Mouse (Mus musculus) hindbrain, embryonic 14.5 days (tissue): ENCODE data around the gene Slc43a2. TPM values are rescaled to one million over a fixed set of nuclear protein-coding genes. Genes with fewer than 3 reads are reported as not detected.
"Not testable (repeated sequence)": the region's sequence is repeated elsewhere in the genome, so short reads cannot be mapped to it uniquely, and the experiment has no call there.

Source experiments
- ATAC-seq: fragments of 200-750 bp; cut with Nextera tagmentation; 2 replicates; pipeline ENCODE4 v1.8.0; 2017; ENCODE audit warnings: moderate number of reproducible peaks, mild to moderate bottlenecking, moderate TSS enrichment, moderate library complexity; ENCODE audit not compliant: low FRiP score
- DNase-seq: peaks from one replicate; pipeline ENCODE4 v3.0.0-alpha.2; 2015; ENCODE audit warnings: low spot score
- H3K27ac ChIP-seq: fragments of 300-500 bp; sonication (generic); 2 replicates; pipeline ENCODE4 v1.5.1; 2014; ENCODE audit warnings: mild to moderate bottlenecking, moderate library complexity
- H3K27me3 ChIP-seq: fragments of 300-500 bp; sonication (generic); 2 replicates; pipeline ENCODE4 v1.6.1; 2014; ENCODE audit warnings: mild to moderate bottlenecking, low read length, mixed read lengths; ENCODE audit not compliant: control insufficient read depth, insufficient read depth
- H3K36me3 ChIP-seq: fragments of 300-500 bp; sonication (generic); replicated peaks from 2 replicates; pipeline ENCODE4 v1.6.1; 2014; ENCODE audit not compliant: control insufficient read depth, insufficient read depth
- H3K4me1 ChIP-seq: fragments of 300-500 bp; sonication (generic); replicated peaks from 2 replicates; pipeline ENCODE4 v1.6.1; 2014; ENCODE audit warnings: antibody characterized with exemption, low read length, mixed read lengths; ENCODE audit not compliant: control insufficient read depth, insufficient read depth
- H3K4me2 ChIP-seq: fragments of 300-500 bp; sonication (generic); replicated peaks from 2 replicates; pipeline ENCODE4 v1.6.1; 2014; ENCODE audit warnings: mild to moderate bottlenecking, moderate library complexity
- H3K4me3 ChIP-seq: fragments of 300-500 bp; sonication (generic); replicated peaks from 2 replicates; pipeline ENCODE4 v1.5.1; 2014; ENCODE audit warnings: mild to moderate bottlenecking, low read length
- H3K9ac ChIP-seq: fragments of 300-500 bp; sonication (generic); 2 replicates; pipeline ENCODE4 v1.6.1; 2014
- H3K9me3 ChIP-seq: fragments of 300-500 bp; sonication (generic); 2 replicates; pipeline ENCODE4 v1.6.1; 2016; ENCODE audit warnings: low read length; ENCODE audit not compliant: control insufficient read depth
- WGBS: fragments of 180-500 bp; shearing (Covaris S2); extraction: QIAGEN DNeasy Blood & Tissue Kit; methylation state at CpG from one replicate; pipeline ENCODE4 v1.1.7; 2014; 5-methylcytosine and 5-hydroxymethylcytosine counted together
- polyA plus RNA-seq: library from polyadenylated mRNA; unstranded; fragments of >200 nt; fragmentation: Nextera tagmentation; extraction: Ambion mirVana; gene quantifications from 2 replicates; pipeline ENCODE4 v1.2.1, GENCODE M21; 2014

Slc43a2 gene
- polyA plus RNA-seq, 1 experiment from 2014 or later: 15.2 TPM

DNA sequence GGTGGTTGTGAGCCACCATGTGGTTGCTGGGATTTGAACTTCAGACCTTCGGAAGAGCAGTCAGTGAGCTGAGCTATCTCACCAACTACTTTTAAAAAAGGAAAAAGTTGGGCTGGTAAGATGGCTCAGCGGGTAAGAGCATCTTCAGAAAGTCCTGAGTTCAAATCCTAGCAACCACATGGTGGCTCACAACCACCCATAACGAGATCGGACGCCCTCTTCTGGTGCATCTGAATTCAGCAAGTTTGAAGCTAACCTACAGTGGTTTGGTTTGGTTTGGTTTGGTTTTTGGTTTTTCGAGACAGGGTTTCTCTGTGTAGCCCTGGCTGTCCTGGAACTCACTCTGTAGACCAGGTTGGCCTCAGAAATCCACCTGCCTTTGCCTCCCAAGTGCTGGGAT lies 24.5 kb downstream of the Slc43a2 start:
- 0 out of 2 replicates have a peak, but pooled peaks cover 12% of the 10 kb centered on the region for H3K4me1 ChIP-seq
- ATAC-seq, DNase-seq, H3K9me3 ChIP-seq, H3K4me2 ChIP-seq, H3K9ac ChIP-seq, H3K27ac ChIP-seq, H3K4me3 ChIP-seq, H3K27me3 ChIP-seq: not testable (repeated sequence)
- 95% methylated on average over 6 of the region's 6 CpGs for WGBS
- peaks cover 23% of the 10 kb centered on the region for H3K36me3 ChIP-seq

DNA sequence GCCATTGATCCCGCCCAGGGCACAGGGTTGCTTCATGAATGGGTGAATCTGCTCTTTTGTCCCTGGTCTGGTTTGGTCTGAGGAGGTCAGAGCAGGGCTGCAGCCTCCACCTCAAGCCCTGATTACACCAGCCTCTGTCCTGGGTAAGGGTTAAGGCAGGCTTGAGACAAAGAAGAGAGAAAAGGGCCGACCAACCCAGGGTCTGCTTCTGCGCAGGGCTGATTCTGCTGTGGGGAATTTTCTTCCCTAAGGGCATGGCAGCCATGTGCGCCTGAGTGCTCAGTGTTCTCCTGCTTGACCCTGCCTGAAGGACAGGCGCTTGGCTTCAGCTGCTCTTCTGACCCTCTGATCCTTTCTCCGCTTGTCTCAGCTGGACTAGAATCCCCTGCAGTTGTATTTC lies 25.6 kb downstream of the Slc43a2 start:
- peaks cover 30% of the 10 kb centered on the region for H3K36me3 ChIP-seq
- H3K4me1 ChIP-seq: 0 out of 2 replicates have a peak, but pooled peaks cover 6% of the 10 kb centered on the region
- ATAC-seq: no peak
- no peaks in the 10 kb centered on the region for H3K9me3 ChIP-seq
- no peak for DNase-seq
- no peak overlapping the region for H3K27ac ChIP-seq
- WGBS: 75% methylated on average over 6 of the region's 6 CpGs
- no peak overlapping the region for H3K9ac ChIP-seq
- no peak overlapping the region for H3K4me3 ChIP-seq
- no peaks in the 10 kb centered on the region for H3K27me3 ChIP-seq
- H3K4me2 ChIP-seq: no peak overlapping the region

DNA sequence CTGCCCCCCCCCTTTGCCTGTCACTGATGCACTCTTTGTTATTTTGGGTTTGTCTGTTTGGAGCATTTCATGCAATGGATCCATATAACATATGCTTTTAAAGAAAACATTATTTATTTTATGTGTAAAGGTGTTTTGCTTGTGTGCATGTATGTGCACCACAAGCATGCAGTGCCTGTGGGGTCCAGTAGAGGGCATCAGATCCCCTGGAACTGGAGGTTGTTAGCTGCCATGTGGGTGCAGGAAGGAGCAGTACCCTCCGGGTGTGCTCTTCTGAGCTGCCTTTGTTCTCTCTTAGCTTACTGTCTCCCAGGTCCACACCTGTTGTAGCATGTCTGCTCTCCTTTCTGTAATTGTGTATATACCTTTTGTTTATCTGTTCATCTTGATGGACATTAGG lies 26.6 kb downstream of the Slc43a2 start:
- peaks cover 40% of the 10 kb centered on the region for H3K36me3 ChIP-seq
- DNase-seq (no peak), ATAC-seq (no peak)
- no peaks in the 10 kb centered on the region for H3K4me1 ChIP-seq
- no peak overlapping the region for H3K27ac ChIP-seq
- no peak overlapping the region for H3K9ac ChIP-seq
- no peaks in the 10 kb centered on the region for H3K9me3 ChIP-seq
- no peak overlapping the region for H3K4me3 ChIP-seq
- WGBS: 96% methylated on average over 1 of the region's 1 CpGs
- H3K4me2 ChIP-seq: no peak overlapping the region
- H3K27me3 ChIP-seq: no peaks in the 10 kb centered on the region

- peaks cover 49% of the 10 kb centered on the region for H3K36me3 ChIP-seq
- WGBS: 94% methylated on average over 8 of the region's 8 CpGs
Observed at GRCm38 (mm10) chr11:75559870-75560504, 28.5 kb downstream of the Slc43a2 start.

GRCm38 (mm10) chr11:75560530-75561409 lies 29.3 kb downstream of the Slc43a2 start:
- no peak overlapping the region for H3K9ac ChIP-seq
- H3K4me3 ChIP-seq: no peak overlapping the region
- no peak overlapping the region for H3K27ac ChIP-seq
- H3K4me1 ChIP-seq: no peaks in the 10 kb centered on the region
- peaks cover 57% of the 10 kb centered on the region for H3K36me3 ChIP-seq
- 84% methylated on average over 14 of the region's 14 CpGs for WGBS
- DNase-seq (no peak), ATAC-seq (no peak)
- H3K9me3 ChIP-seq: no peaks in the 10 kb centered on the region
- H3K27me3 ChIP-seq: no peaks in the 10 kb centered on the region
- H3K4me2 ChIP-seq: no peak overlapping the region

More at GRCm38 (mm10) chr11:75559870-75560504, 28.5 kb downstream of the Slc43a2 start:
- Histone ChIP-seq H3K4me2 (no peak overlapping the region), H3K4me1 (no peaks in the 10 kb centered on the region), H3K4me3 (no peak overlapping the region), H3K9me3 (no peaks in the 10 kb centered on the region), H3K27ac (no peak overlapping the region), H3K9ac (no peak overlapping the region), H3K27me3 (no peaks in the 10 kb centered on the region)
- no peak for DNase-seq
- no peak for ATAC-seq

GRCm38 (mm10) chr11:75561410-75561791 lies 29.9 kb downstream of the Slc43a2 start:
- Histone ChIP-seq H3K9me3 (no peaks in the 10 kb centered on the region), H3K36me3 (peaks cover 62% of the 10 kb centered on the region), H3K4me1 (no peaks in the 10 kb centered on the region), H3K27me3 (no peaks in the 10 kb centered on the region), H3K27ac (no peak overlapping the region), H3K9ac (no peak overlapping the region), H3K4me2 (no peak overlapping the region), H3K4me3 (no peak overlapping the region)
- 72% methylated on average over 5 of the region's 5 CpGs for WGBS
- DNase-seq (no peak), ATAC-seq (no peak)

DNA sequence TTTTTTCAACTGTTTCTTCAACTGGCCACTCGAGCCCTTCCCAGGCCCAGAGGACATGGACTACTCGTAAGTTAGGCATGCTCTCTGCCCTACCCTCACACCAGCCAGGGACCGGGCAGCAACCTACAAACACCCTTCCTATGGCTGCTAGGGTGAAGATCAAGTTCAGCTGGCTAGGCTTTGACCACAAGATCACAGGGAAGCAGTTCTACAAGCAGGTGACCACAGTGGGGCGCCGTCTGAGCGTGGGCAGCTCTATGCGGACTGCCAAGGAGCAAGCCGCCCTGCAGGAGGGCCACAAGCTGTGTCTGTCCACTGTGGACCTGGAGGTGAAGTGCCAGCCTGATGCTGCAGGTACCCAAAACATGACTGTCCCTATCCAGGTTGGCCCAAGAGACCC lies 31.3 kb downstream of the Slc43a2 start:
- no peaks in the 10 kb centered on the region for H3K27me3 ChIP-seq
- H3K36me3 ChIP-seq: peaks cover 68% of the 10 kb centered on the region
- no peaks in the 10 kb centered on the region for H3K4me1 ChIP-seq
- H3K4me2 ChIP-seq: no peak overlapping the region
- no peak for DNase-seq
- WGBS: 91% methylated on average over 8 of the region's 8 CpGs
- H3K27ac ChIP-seq: no peak overlapping the region
- H3K9me3 ChIP-seq: no peaks in the 10 kb centered on the region
- H3K9ac ChIP-seq: no peak overlapping the region
- no peak for ATAC-seq
- no peak overlapping the region for H3K4me3 ChIP-seq

DNA sequence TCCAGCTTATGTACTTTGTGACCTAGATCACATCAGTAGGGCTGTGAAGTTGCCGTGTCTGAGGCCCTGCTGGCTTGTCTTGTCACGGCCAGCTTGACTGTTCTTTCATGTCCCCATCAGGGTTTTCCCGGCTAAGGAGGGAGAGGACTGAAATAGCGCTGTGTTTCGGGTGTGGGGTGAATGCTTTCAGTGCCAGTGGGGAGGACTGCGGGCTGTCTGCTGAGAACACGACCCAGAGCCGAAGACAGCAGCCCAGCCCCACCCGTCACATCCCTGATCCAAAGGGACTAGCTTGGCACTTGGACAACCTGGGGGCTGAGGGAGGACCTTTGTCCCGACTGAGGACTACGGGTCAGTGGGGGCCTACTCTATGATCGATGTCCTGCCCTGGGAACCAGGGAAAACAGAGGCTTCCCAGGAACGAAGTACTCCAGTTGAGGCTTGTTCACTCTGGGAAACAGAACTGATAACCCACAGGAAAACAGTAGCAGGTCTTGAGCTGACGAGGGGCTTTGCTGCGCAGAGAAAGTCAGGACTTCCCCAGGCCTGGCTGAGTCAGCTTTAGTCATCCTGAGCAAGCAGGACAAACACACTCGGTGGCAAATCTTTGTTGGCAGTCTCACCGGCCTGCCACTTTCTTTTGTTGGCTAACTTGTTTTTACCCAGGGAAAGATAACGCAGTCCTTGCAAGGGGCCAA lies 32.5 kb downstream of the Slc43a2 start:
- no peak overlapping the region for H3K4me2 ChIP-seq
- no peak overlapping the region for H3K9ac ChIP-seq
- no peak overlapping the region for H3K4me3 ChIP-seq
- H3K27ac ChIP-seq: no peak overlapping the region
- no peaks in the 10 kb centered on the region for H3K4me1 ChIP-seq
- WGBS: 67% methylated on average over 18 of the region's 18 CpGs
- H3K27me3 ChIP-seq: no peaks in the 10 kb centered on the region
- H3K9me3 ChIP-seq: no peaks in the 10 kb centered on the region
- no peak for DNase-seq
- ATAC-seq: no peak
- peaks cover 79% of the 10 kb centered on the region for H3K36me3 ChIP-seq

DNA sequence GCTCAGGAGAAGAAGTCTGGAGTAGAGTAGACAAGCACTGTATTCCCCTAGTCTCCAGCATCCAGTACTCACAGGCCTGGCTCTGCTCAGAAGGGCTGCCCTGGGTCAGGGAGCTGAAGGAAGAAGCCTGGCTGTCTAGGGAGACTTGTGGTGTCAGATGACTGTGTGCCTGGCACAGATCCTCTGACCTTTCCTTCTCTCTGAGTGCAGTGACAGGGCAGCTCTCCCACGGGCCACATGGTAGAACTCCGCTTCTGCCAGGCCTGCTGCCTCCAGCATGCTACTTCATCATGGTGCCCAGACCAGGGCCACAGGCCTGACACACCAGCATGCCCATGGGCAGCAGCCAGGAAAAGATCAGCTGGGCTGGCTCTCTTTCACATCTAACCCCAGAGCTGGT lies 34.4 kb downstream of the Slc43a2 start:
- 76% methylated on average over 2 of the region's 2 CpGs for WGBS
- Histone ChIP-seq H3K27ac (no peak overlapping the region), H3K9me3 (no peaks in the 10 kb centered on the region), H3K4me2 (no peak overlapping the region), H3K27me3 (no peaks in the 10 kb centered on the region), H3K4me3 (no peak overlapping the region), H3K36me3 (peaks cover 93% of the 10 kb centered on the region), H3K9ac (no peak overlapping the region), H3K4me1 (no peaks in the 10 kb centered on the region)
- ATAC-seq (no peak), DNase-seq (no peak)
